Mouse (Mus musculus) neutrophil, adult 5-6 weeks (primary cell): Measurements from ENCODE around the gene Bsn. TPM values are rescaled to one million over a fixed set of nuclear protein-coding genes. Genes with fewer than 3 reads are reported as not detected.
"Not testable (repeated sequence)": the region's sequence is repeated elsewhere in the genome, so short reads cannot be mapped to it uniquely, and the experiment has no call there.

Source experiments
- ATAC-seq: fragments of 151-379, 151-347 bp; 2 replicates; pipeline ENCODE4 v1.8.0; 2017; ENCODE audit warnings: mild to moderate bottlenecking, moderate TSS enrichment; ENCODE audit not compliant: insufficient number of reproducible peaks, poor library complexity, low FRiP score, severe bottlenecking; ENCODE audit errors: extremely low read depth
- total RNA-seq: library from RNA; stranded (forward); fragments of 200-1000 nt; gene quantifications from 2 replicates; pipeline ENCODE4 v1.2.3, GENCODE M21; 2017

The Bsn gene
- total RNA-seq, 1 experiment from 2014 or later = 0.23 TPM

GRCm38 (mm10) chr9:108135679-108136078 lies 54.5 kb downstream of the Bsn start:
- not testable (repeated sequence) for ATAC-seq

GRCm38 (mm10) chr9:108133478-108133877 lies 56.7 kb downstream of the Bsn start:
- ATAC-seq = no peak

- ATAC-seq = no peak
Measured at GRCm38 (mm10) chr9:108132373-108132772, 57.8 kb downstream of the Bsn start.

- ATAC-seq = no peak
Measured at GRCm38 (mm10) chr9:108131502-108131901, 58.7 kb downstream of the Bsn start.

GRCm38 (mm10) chr9:108129042-108129948 lies 60.9 kb downstream of the Bsn start:
- ATAC-seq = no peak

GRCm38 (mm10) chr9:108128248-108128647 lies 61.9 kb downstream of the Bsn start:
- ATAC-seq = no peak; the same call in 1 of the 2 replicates

GRCm38 (mm10) chr9:108126436-108127180 lies 63.6 kb downstream of the Bsn start:
- no peak for ATAC-seq

- no peak for ATAC-seq
Measured at GRCm38 (mm10) chr9:108125731-108126130, 64.5 kb downstream of the Bsn start.

GRCm38 (mm10) chr9:108123916-108124315 lies 66.3 kb downstream of the Bsn start:
- no peak for ATAC-seq

- ATAC-seq = no peak
Measured at GRCm38 (mm10) chr9:108121170-108121969, 68.8 kb downstream of the Bsn start.

- 0 out of 2 replicates have a peak, but pooled peaks have one; percentile 25 for ATAC-seq
Measured at GRCm38 (mm10) chr9:108120671-108121070, 69.5 kb downstream of the Bsn start.

GRCm38 (mm10) chr9:108119891-108120411 lies 70.2 kb downstream of the Bsn start:
- ATAC-seq = no peak

GRCm38 (mm10) chr9:108117143-108117542 lies 73.0 kb downstream of the Bsn start:
- ATAC-seq = no peak

- no peak for ATAC-seq
Measured at GRCm38 (mm10) chr9:108115290-108116077, 74.7 kb downstream of the Bsn start.

- ATAC-seq = no peak
Measured at GRCm38 (mm10) chr9:108112719-108113340, 77.4 kb downstream of the Bsn start.

GRCm38 (mm10) chr9:108111593-108112121 lies 78.5 kb downstream of the Bsn start:
- no peak for ATAC-seq

GRCm38 (mm10) chr9:108111101-108111592 lies 79.0 kb downstream of the Bsn start:
- ATAC-seq = no peak
